Mouse (Mus musculus): ENCODE results near the gene Ccne1.

Gene Ccne1

GRCm38 (mm10) chr7:38054246-38054645 is 53.1 kb downstream of the Ccne1 start:
- no peak for DNase-seq (ENCODE audit: low spot score in 2 of 2)

All from right cerebral cortex, postnatal 36 days (tissue).